Mouse (Mus musculus): ENCODE measurements at regions not wholly inside any gene's neighbourhood (a gene's known extent, or its start where the extent isn't known, plus 50 kb on each side); places are given as distances from the start of the nearest gene placed in this dataset.
"Not testable (repeated sequence)": the region's sequence is repeated elsewhere in the genome, so short reads cannot be mapped to it uniquely, and the experiment has no call there.

GRCm38 (mm10) chr8:96426900-96427299, 538.6 kb upstream of the Got2 start:
- 74% methylated on average over 1 of the region's 1 CpGs for WGBS

GRCm38 (mm10) chr8:96409601-96410000, 521.3 kb upstream of the Got2 start:
- no peaks in the 10 kb centered on the region for H3K4me1 ChIP-seq
- no peaks in the 10 kb centered on the region for H3K36me3 ChIP-seq (ENCODE audit: poor library complexity, severe bottlenecking)
- no peak overlapping the region for H3K9ac ChIP-seq
- no peak overlapping the region for H3K27ac ChIP-seq
- 75% methylated on average over 1 of the region's 1 CpGs for WGBS
- H3K4me3 ChIP-seq, result no peak overlapping the region
- no peak for ATAC-seq
- no peaks in the 10 kb centered on the region for H3K27me3 ChIP-seq
- no peak overlapping the region for H3K4me2 ChIP-seq
- H3K9me3 ChIP-seq (replicated peaks), result no peaks in the 10 kb centered on the region

More at GRCm38 (mm10) chr8:96426900-96427299, 538.6 kb upstream of the Got2 start:
- Histone ChIP-seq H3K36me3 (ENCODE audit: poor library complexity, severe bottlenecking) (no peaks in the 10 kb centered on the region), H3K27me3 (no peaks in the 10 kb centered on the region), H3K27ac (no peak overlapping the region), H3K9ac (no peak overlapping the region), H3K4me1 (no peaks in the 10 kb centered on the region), H3K4me3 (no peak overlapping the region), H3K4me2 (no peak overlapping the region), H3K9me3 (replicated peaks) (no peaks in the 10 kb centered on the region)
- no peak for ATAC-seq

GRCm38 (mm10) chr8:96404549-96405145, 516.3 kb upstream of the Got2 start:
- ATAC-seq, result no peak

GRCm38 (mm10) chr8:96403669-96404068, 515.3 kb upstream of the Got2 start:
- ATAC-seq, result no peak
- H3K36me3 ChIP-seq (ENCODE audit: poor library complexity, severe bottlenecking), result no peaks in the 10 kb centered on the region
- no peak overlapping the region for H3K4me3 ChIP-seq
- whole genome bisulfite sequencing, result 68% methylated on average over 3 of the region's 3 CpGs
- no peaks in the 10 kb centered on the region for H3K27me3 ChIP-seq
- H3K4me1 ChIP-seq, result no peaks in the 10 kb centered on the region
- no peaks in the 10 kb centered on the region for H3K9me3 ChIP-seq (replicated peaks)
- H3K4me2 ChIP-seq, result no peak overlapping the region
- no peak overlapping the region for H3K9ac ChIP-seq
- no peak overlapping the region for H3K27ac ChIP-seq

More at GRCm38 (mm10) chr8:96404549-96405145, 516.3 kb upstream of the Got2 start:
- Histone ChIP-seq H3K4me3 (no peak overlapping the region), H3K27me3 (no peaks in the 10 kb centered on the region), H3K4me1 (no peaks in the 10 kb centered on the region), H3K9me3 (replicated peaks) (no peaks in the 10 kb centered on the region), H3K9ac (no peak overlapping the region), H3K36me3 (ENCODE audit: poor library complexity, severe bottlenecking) (no peaks in the 10 kb centered on the region), H3K27ac (no peak overlapping the region), H3K4me2 (no peak overlapping the region)
- WGBS, result 94% methylated on average over 15 of the region's 15 CpGs

- H3K27me3 ChIP-seq; H3K4me1 ChIP-seq; ATAC-seq; H3K9me3 ChIP-seq (replicated peaks); H3K27ac ChIP-seq; H3K4me3 ChIP-seq; H3K36me3 ChIP-seq (ENCODE audit: poor library complexity, severe bottlenecking); H3K4me2 ChIP-seq; H3K9ac ChIP-seq: not testable (repeated sequence)
- 93% methylated on average over 4 of the region's 4 CpGs for WGBS
Measured at GRCm38 (mm10) chr8:96399381-96399780, 511.0 kb upstream of the Got2 start.

- WGBS, result 59% methylated on average over 4 of the region's 4 CpGs
- peak; percentile 67 for ATAC-seq
- H3K36me3 ChIP-seq (ENCODE audit: poor library complexity, severe bottlenecking), result no peaks in the 10 kb centered on the region
Measured at GRCm38 (mm10) chr8:96393024-96393423, 504.7 kb upstream of the Got2 start.

GRCm38 (mm10) chr8:96389251-96389650, 500.9 kb upstream of the Got2 start:
- WGBS, result 87% methylated on average over 3 of the region's 3 CpGs
- no peaks in the 10 kb centered on the region for H3K4me1 ChIP-seq
- H3K27ac ChIP-seq, result no peak overlapping the region
- ATAC-seq, result no peak
- H3K9ac ChIP-seq, result no peak overlapping the region
- H3K9me3 ChIP-seq (replicated peaks), result no peaks in the 10 kb centered on the region
- H3K27me3 ChIP-seq, result no peaks in the 10 kb centered on the region
- H3K4me2 ChIP-seq, result no peak overlapping the region
- no peaks in the 10 kb centered on the region for H3K36me3 ChIP-seq (ENCODE audit: poor library complexity, severe bottlenecking)
- H3K4me3 ChIP-seq, result no peak overlapping the region

More at GRCm38 (mm10) chr8:96393024-96393423, 504.7 kb upstream of the Got2 start:
- no peaks in the 10 kb centered on the region for H3K4me1 ChIP-seq
- H3K4me3 ChIP-seq, result no peak overlapping the region
- no peaks in the 10 kb centered on the region for H3K9me3 ChIP-seq (replicated peaks)
- no peak overlapping the region for H3K27ac ChIP-seq
- H3K4me2 ChIP-seq, result no peak overlapping the region
- no peak overlapping the region for H3K9ac ChIP-seq
- no peaks in the 10 kb centered on the region for H3K27me3 ChIP-seq

GRCm38 (mm10) chr8:96370500-96370899, 482.2 kb upstream of the Got2 start:
- Histone ChIP-seq H3K4me2 (no peak overlapping the region), H3K9ac (no peak overlapping the region), H3K4me1 (peaks cover 7% of the 10 kb centered on the region; the same call in 1 of the 2 replicates), H3K4me3 (no peak overlapping the region), H3K36me3 (ENCODE audit: poor library complexity, severe bottlenecking) (no peaks in the 10 kb centered on the region), H3K9me3 (replicated peaks) (no peaks in the 10 kb centered on the region), H3K27ac (no peak overlapping the region), H3K27me3 (no peaks in the 10 kb centered on the region)
- WGBS, result 77% methylated on average over 9 of the region's 9 CpGs
- ATAC-seq, result peak; percentile 38; the same call in 1 of the 2 replicates

GRCm38 (mm10) chr8:96362853-96363445, 474.6 kb upstream of the Got2 start:
- whole genome bisulfite sequencing, result 29% methylated on average over 14 of the region's 14 CpGs
- no peak overlapping the region for H3K4me2 ChIP-seq
- H3K9ac ChIP-seq, result no peak overlapping the region

GRCm38 (mm10) chr8:96350531-96351069, 462.3 kb upstream of the Got2 start:
- Histone ChIP-seq H3K4me3 (no peak overlapping the region), H3K27me3 (no peaks in the 10 kb centered on the region), H3K4me1 (no peaks in the 10 kb centered on the region), H3K4me2 (no peak overlapping the region), H3K27ac (no peak overlapping the region), H3K36me3 (ENCODE audit: poor library complexity, severe bottlenecking) (no peaks in the 10 kb centered on the region), H3K9me3 (replicated peaks) (no peaks in the 10 kb centered on the region), H3K9ac (no peak overlapping the region)
- 85% methylated on average over 6 of the region's 6 CpGs for WGBS
- ATAC-seq, result no peak

More at GRCm38 (mm10) chr8:96362853-96363445, 474.6 kb upstream of the Got2 start:
- Histone ChIP-seq H3K4me1 (0 out of 2 replicates have a peak, but pooled peaks cover 4% of the 10 kb centered on the region), H3K36me3 (ENCODE audit: poor library complexity, severe bottlenecking) (no peaks in the 10 kb centered on the region), H3K4me3 (no peak overlapping the region), H3K27me3 (no peaks in the 10 kb centered on the region), H3K9me3 (replicated peaks) (no peaks in the 10 kb centered on the region), H3K27ac (no peak overlapping the region)
- ATAC-seq, result no peak

GRCm38 (mm10) chr8:96349503-96349902, 461.2 kb upstream of the Got2 start:
- Histone ChIP-seq H3K27me3 (no peaks in the 10 kb centered on the region), H3K4me3 (no peak overlapping the region), H3K36me3 (ENCODE audit: poor library complexity, severe bottlenecking) (no peaks in the 10 kb centered on the region), H3K4me2 (no peak overlapping the region), H3K9ac (no peak overlapping the region), H3K4me1 (no peaks in the 10 kb centered on the region), H3K9me3 (replicated peaks) (no peaks in the 10 kb centered on the region), H3K27ac (no peak overlapping the region)
- 80% methylated on average over 6 of the region's 6 CpGs for WGBS
- no peak for ATAC-seq

GRCm38 (mm10) chr8:96340702-96341101, 452.4 kb upstream of the Got2 start:
- H3K27ac ChIP-seq, result no peak overlapping the region
- no peaks in the 10 kb centered on the region for H3K36me3 ChIP-seq (ENCODE audit: poor library complexity, severe bottlenecking)
- 90% methylated on average over 3 of the region's 3 CpGs for WGBS
- H3K9ac ChIP-seq, result no peak overlapping the region
- no peaks in the 10 kb centered on the region for H3K27me3 ChIP-seq
- no peak overlapping the region for H3K4me3 ChIP-seq
- H3K4me1 ChIP-seq, result no peaks in the 10 kb centered on the region
- ATAC-seq, result no peak
- no peaks in the 10 kb centered on the region for H3K9me3 ChIP-seq (replicated peaks)
- no peak overlapping the region for H3K4me2 ChIP-seq
